In the genomic region with DNA sequence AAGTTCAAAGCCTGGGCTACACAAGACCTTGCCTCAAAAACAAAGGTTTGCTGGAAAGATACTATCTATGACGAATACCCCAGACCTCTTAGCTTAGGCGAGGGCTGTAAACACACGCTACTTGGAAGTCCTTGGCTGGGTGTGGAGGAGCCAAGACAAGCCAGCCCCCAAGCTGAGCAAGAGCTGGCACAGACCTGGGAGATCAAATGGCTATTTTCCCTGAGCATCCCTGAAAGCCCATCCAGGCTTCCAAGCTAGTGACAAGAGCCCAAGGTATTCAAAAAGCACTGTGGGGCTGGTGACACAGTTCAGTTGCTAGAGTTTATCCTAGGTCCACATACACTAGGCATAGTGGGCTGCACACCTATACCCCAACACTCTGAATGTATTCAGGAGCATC, we compare ENCODE assay signal across 21 mouse cellular contexts. TPM values are rescaled to one million over a fixed set of nuclear protein-coding genes. Genes with fewer than 3 reads are reported as not detected.
DNase-seq lines count a peak whose midpoint lies in the region; ATAC-seq lines count a peak whose summit lies in the region.
"Had no signal": no experiment of that assay in that cellular context is flagged by ENCODE, and none has a peak within 500 bp of the region (broad histone marks: within the 10 kb centered on the region; RNA-seq: fewer than 3 reads in every experiment).

No protein-coding gene starts in this region.

- no peak for ATAC-seq in neural tube, embryonic 12.5 days (ENCODE audit: low FRiP score, low read depth)
- no peak for ATAC-seq in embryonic facial prominence, embryonic 15.5 days (ENCODE audit: insufficient number of reproducible peaks, low FRiP score, low TSS enrichment, low read depth)
- ATAC-seq in neural tube, embryonic 13.5 days (ENCODE audit: low read depth) = no peak
- no peak for ATAC-seq in granulocyte monocyte progenitor cell, adult 5-6 weeks (replicated peaks; ENCODE audit: poor library complexity, severe bottlenecking)
- ATAC-seq: forebrain, embryonic 16.5 days; intestine, embryonic 16.5 days had no signal

- H3K36me3 ChIP-seq in neural tube, embryonic 12.5 days = no peaks in the 10 kb centered on the region
- H3K36me3 ChIP-seq in embryonic facial prominence, embryonic 15.5 days = no peaks in the 10 kb centered on the region
- H3K36me3 ChIP-seq in neural tube, embryonic 13.5 days = no peaks in the 10 kb centered on the region
- H3K36me3 ChIP-seq: hindbrain, embryonic 15.5 days had no signal

- no peak overlapping the region for H3K9ac ChIP-seq in neural tube, embryonic 12.5 days
- no peak overlapping the region for H3K9ac ChIP-seq in embryonic facial prominence, embryonic 15.5 days
- H3K9ac ChIP-seq in neural tube, embryonic 13.5 days = no peak overlapping the region
- H3K9ac ChIP-seq: hindbrain, embryonic 15.5 days had no signal

- no peak overlapping the region for H3K4me3 ChIP-seq in neural tube, embryonic 12.5 days
- 0 out of 2 replicates have a peak overlapping the region, but pooled peaks have one; percentile 4 for H3K4me3 ChIP-seq in embryonic facial prominence, embryonic 15.5 days (replicated peaks)
- 0 out of 2 replicates have a peak overlapping the region, but pooled peaks have one; percentile 80 for H3K4me3 ChIP-seq in neural tube, embryonic 13.5 days
- H3K4me3 ChIP-seq: heart, adult 2 months; hindbrain, embryonic 15.5 days had no signal

- WGBS in neural tube, embryonic 12.5 days = 89% methylated on average over 3 of the region's 3 CpGs
- 92% methylated on average over 3 of the region's 3 CpGs for WGBS in embryonic facial prominence, embryonic 15.5 days
- WGBS in neural tube, embryonic 13.5 days = 88% methylated on average over 3 of the region's 3 CpGs

- no peaks in the 10 kb centered on the region for H3K9me3 ChIP-seq in neural tube, embryonic 12.5 days
- H3K9me3 ChIP-seq in embryonic facial prominence, embryonic 15.5 days (replicated peaks) = no peaks in the 10 kb centered on the region
- no peaks in the 10 kb centered on the region for H3K9me3 ChIP-seq in neural tube, embryonic 13.5 days
- H3K9me3 ChIP-seq: hindbrain, embryonic 15.5 days had no signal

- no peaks in the 10 kb centered on the region for H3K27me3 ChIP-seq in neural tube, embryonic 12.5 days (replicated peaks)
- no peaks in the 10 kb centered on the region for H3K27me3 ChIP-seq in embryonic facial prominence, embryonic 15.5 days
- H3K27me3 ChIP-seq in neural tube, embryonic 13.5 days = no peaks in the 10 kb centered on the region
- H3K27me3 ChIP-seq: hindbrain, embryonic 15.5 days had no signal

- intact Hi-C loops in heart, postnatal 10 days (cut with DNase I) = no loop called here

- peaks cover 23% of the 10 kb centered on the region for H3K4me1 ChIP-seq in neural tube, embryonic 12.5 days
- H3K4me1 ChIP-seq in embryonic facial prominence, embryonic 15.5 days = peaks cover 40% of the 10 kb centered on the region
- H3K4me1 ChIP-seq in neural tube, embryonic 13.5 days (replicated peaks) = peaks cover 41% of the 10 kb centered on the region

- DNase-seq in heart, adult 11 months = peak; percentile 90
- no peak for DNase-seq in heart, postnatal 10 days
- no peak for DNase-seq in neural tube, embryonic 10.5 days (ENCODE audit: extremely low spot score, low spot score)
- no peak for DNase-seq in left cerebral cortex, adult 9 months (ENCODE audit: low spot score in 2 of 2)
- DNase-seq: adrenal gland, postnatal 10 days; B cell, adult 2 months; cerebellum, adult 9-10 months; heart, adult 2 months; right cerebral cortex, adult 18-20 months; spleen, adult 18-20 months; thymus, postnatal 25 days had no signal

- 0 out of 2 replicates have a peak overlapping the region, but pooled peaks have one; percentile 79 for H3K4me2 ChIP-seq in neural tube, embryonic 12.5 days (replicated peaks)
- H3K4me2 ChIP-seq in embryonic facial prominence, embryonic 15.5 days (replicated peaks) = no peak overlapping the region
- H3K4me2 ChIP-seq in neural tube, embryonic 13.5 days = peak overlapping the region; percentile 88

- no peak overlapping the region for H3K27ac ChIP-seq in neural tube, embryonic 12.5 days
- H3K27ac ChIP-seq in embryonic facial prominence, embryonic 15.5 days (replicated peaks) = no peak overlapping the region
- H3K27ac ChIP-seq in neural tube, embryonic 13.5 days (replicated peaks) = no peak overlapping the region
- H3K27ac ChIP-seq: heart, adult 2 months; hindbrain, embryonic 15.5 days; kidney, postnatal 0 days had no signal

RNA-seq across cellular contexts. Expression of a gene that starts 2.9 kb away (rescaled TPM):
- total RNA-seq in heart, postnatal 10 days (2021) = 1 to 10 TPM; 9.3 to 9.6 TPM
- 10.1 and 10.7 TPM in 2 replicates for polyA plus RNA-seq in neural tube, embryonic 12.5 days (2016; fragmentation: Nextera tagmentation; extraction: Ambion mirVana)
- 9.4 and 10.3 TPM in 2 replicates for polyA plus RNA-seq in embryonic facial prominence, embryonic 15.5 days (2015; fragmentation: Nextera tagmentation; extraction: Ambion mirVana)
- polyA plus RNA-seq in neural tube, embryonic 13.5 days (2015; fragmentation: Nextera tagmentation; extraction: Ambion mirVana) = 8.4 and 9.2 TPM in 2 replicates
- total RNA-seq in granulocyte monocyte progenitor cell, adult 5-6 weeks (2014; fragmentation: Nextera tagmentation) = 12.2 and 21.8 TPM in 2 replicates
- total RNA-seq in granulocyte monocyte progenitor cell, adult 5-6 weeks (2017) = 0.34 and 0.93 TPM in 2 replicates

RNA-seq across cellular contexts. Expression of a gene that starts 11.0 kb away (rescaled TPM):
- not detected for total RNA-seq in heart, postnatal 10 days (2021)
- 0.05 TPM in 1 of 2 replicates, not detected in the other for polyA plus RNA-seq in neural tube, embryonic 12.5 days (2016; fragmentation: Nextera tagmentation; extraction: Ambion mirVana)
- polyA plus RNA-seq in embryonic facial prominence, embryonic 15.5 days (2015; fragmentation: Nextera tagmentation; extraction: Ambion mirVana) = 0.13 and 0.15 TPM in 2 replicates
- 0.04 and 0.10 TPM in 2 replicates for polyA plus RNA-seq in neural tube, embryonic 13.5 days (2015; fragmentation: Nextera tagmentation; extraction: Ambion mirVana)
- total RNA-seq in granulocyte monocyte progenitor cell, adult 5-6 weeks (2014; fragmentation: Nextera tagmentation) = not detected in 2 replicates
- total RNA-seq in granulocyte monocyte progenitor cell, adult 5-6 weeks (2017) = 0.31 TPM in 1 of 2 replicates, not detected in the other
- total RNA-seq: heart, adult 2 months had no signal
- polyA plus RNA-seq: heart, postnatal 0 days; limb, embryonic 11.5 days had no signal

RNA-seq across cellular contexts. Expression of a gene that starts 47.7 kb away (rescaled TPM):
- 100 to 1,000 TPM in 1 of 2 experiments, 10 to 100 TPM in 1; 93.2 to 100 TPM for total RNA-seq in heart, postnatal 10 days (2021)
- polyA plus RNA-seq in neural tube, embryonic 12.5 days (2016; fragmentation: Nextera tagmentation; extraction: Ambion mirVana) = 186 and 216 TPM in 2 replicates
- polyA plus RNA-seq in embryonic facial prominence, embryonic 15.5 days (2015; fragmentation: Nextera tagmentation; extraction: Ambion mirVana) = 244 and 245 TPM in 2 replicates
- polyA plus RNA-seq in neural tube, embryonic 13.5 days (2015; fragmentation: Nextera tagmentation; extraction: Ambion mirVana) = 235 and 247 TPM in 2 replicates
- total RNA-seq in granulocyte monocyte progenitor cell, adult 5-6 weeks (2014; fragmentation: Nextera tagmentation) = 81.0 and 105 TPM in 2 replicates
- 38.5 and 39.5 TPM in 2 replicates for total RNA-seq in granulocyte monocyte progenitor cell, adult 5-6 weeks (2017)
